In the genomic region with DNA sequence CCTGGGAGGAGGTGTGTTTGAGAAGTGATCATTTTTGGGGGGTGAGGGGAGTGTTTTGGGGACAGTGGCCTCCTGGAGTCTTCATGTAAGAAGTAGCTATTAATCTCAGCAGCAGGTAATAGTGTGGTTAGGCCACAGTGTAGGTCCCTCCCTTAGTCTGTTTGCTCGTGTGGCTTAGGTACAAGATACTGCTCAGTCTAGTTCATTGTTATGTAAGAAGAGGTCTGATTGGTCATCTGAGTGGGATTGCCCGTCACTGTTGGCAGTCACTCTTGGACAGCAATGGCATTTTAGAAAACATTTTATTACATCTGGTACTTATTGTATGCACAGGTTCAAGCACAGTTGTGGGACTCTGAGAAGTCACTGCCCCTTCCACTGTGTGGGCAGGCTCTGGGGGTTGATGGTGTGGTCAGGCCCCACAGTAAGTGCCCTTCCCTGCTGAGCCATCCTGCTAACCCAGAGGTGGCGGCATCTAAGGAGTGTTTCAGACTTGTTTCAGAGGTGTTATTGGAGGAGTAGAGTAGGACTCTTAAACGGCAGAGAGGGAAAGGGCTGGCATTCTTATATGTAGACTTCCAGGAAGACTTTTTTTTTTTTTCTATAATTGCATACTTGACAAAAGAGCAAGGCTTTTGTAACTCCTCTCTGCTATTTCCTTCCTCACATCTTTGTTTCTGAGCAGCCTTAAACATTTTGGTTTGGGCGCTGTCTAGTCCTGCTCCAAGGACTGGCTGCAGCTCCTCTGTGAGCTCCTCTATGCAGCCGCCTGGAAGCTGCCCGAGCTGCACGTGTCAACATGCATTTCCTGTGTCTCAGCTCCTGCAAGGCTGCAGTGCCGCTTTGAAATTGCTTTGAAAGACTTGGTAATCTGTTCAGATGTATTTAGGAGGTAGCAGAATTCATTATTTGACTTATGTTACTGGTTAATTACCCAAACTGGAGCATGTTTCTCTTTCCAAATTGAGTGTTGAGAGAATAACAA, we compare ENCODE assay signal across 11 mouse cellular contexts. TPM values are rescaled to one million over a fixed set of nuclear protein-coding genes. Genes with fewer than 3 reads are reported as not detected.
DNase-seq lines count a peak whose midpoint lies in the region; ATAC-seq lines count a peak whose summit lies in the region.
"Had no signal": no experiment of that assay in that cellular context is flagged by ENCODE, and none has a peak within 500 bp of the region (broad histone marks: within the 10 kb centered on the region; RNA-seq: fewer than 3 reads in every experiment).

No protein-coding gene starts in this region.

- H3K9me3 ChIP-seq in forebrain, embryonic 16.5 days (ENCODE audit: control insufficient read depth, low read length): no peaks in the 10 kb centered on the region
- H3K9me3 ChIP-seq in forebrain, embryonic 11.5 days (ENCODE audit: control insufficient read depth, low read length): no peaks in the 10 kb centered on the region
- H3K9me3 ChIP-seq in liver, embryonic 16.5 days (replicated peaks; ENCODE audit: control insufficient read depth, low read length): no peaks in the 10 kb centered on the region
- no peaks in the 10 kb centered on the region for H3K9me3 ChIP-seq in liver, embryonic 12.5 days (replicated peaks)
- no peaks in the 10 kb centered on the region for H3K9me3 ChIP-seq in stomach, embryonic 16.5 days (replicated peaks; ENCODE audit: control insufficient read depth, low read length)

- no peak overlapping the region for H3K4me2 ChIP-seq in forebrain, embryonic 16.5 days (ENCODE audit: low read length)
- H3K4me2 ChIP-seq in forebrain, embryonic 11.5 days (ENCODE audit: low read depth, low read length, severe bottlenecking): no peak overlapping the region
- no peak overlapping the region for H3K4me2 ChIP-seq in liver, embryonic 16.5 days (ENCODE audit: low read depth, low read length)
- no peak overlapping the region for H3K4me2 ChIP-seq in liver, embryonic 12.5 days
- H3K4me2 ChIP-seq in stomach, embryonic 16.5 days (ENCODE audit: low read depth, low read length): no peak overlapping the region

- 23% methylated on average over 9 of the region's 9 CpGs for WGBS in forebrain, embryonic 16.5 days
- 43% methylated on average over 9 of the region's 9 CpGs for WGBS in forebrain, embryonic 11.5 days
- WGBS in liver, embryonic 16.5 days (ENCODE audit: insufficient replicate concordance): 18% methylated on average over 9 of the region's 9 CpGs
- WGBS in liver, embryonic 12.5 days (ENCODE audit: insufficient replicate concordance): 26% methylated on average over 9 of the region's 9 CpGs
- 23% methylated on average over 9 of the region's 9 CpGs for WGBS in stomach, embryonic 16.5 days

- no peak overlapping the region for H3K9ac ChIP-seq in forebrain, embryonic 16.5 days (replicated peaks; ENCODE audit: low read depth, low read length)
- H3K9ac ChIP-seq in forebrain, embryonic 11.5 days (ENCODE audit: low read length): no peak overlapping the region
- no peak overlapping the region for H3K9ac ChIP-seq in liver, embryonic 16.5 days (ENCODE audit: low read depth, low read length)
- H3K9ac ChIP-seq in liver, embryonic 12.5 days: no peak overlapping the region
- no peak overlapping the region for H3K9ac ChIP-seq in stomach, embryonic 16.5 days (ENCODE audit: low read length)

- DNase-seq in forebrain, embryonic 11.5 days (ENCODE audit: low spot score): no peak
- DNase-seq in forelimb bud, embryonic 11.5 days (ENCODE audit: low read depth, low spot score): peak; percentile 33
- no peak for DNase-seq in urinary bladder, postnatal 25 days (ENCODE audit: low spot score)
- DNase-seq in urinary bladder, adult 18-20 months (ENCODE audit: low spot score in 2 of 2): no peak
- DNase-seq: B cell, adult 2 months had no signal

- no peaks in the 10 kb centered on the region for H3K36me3 ChIP-seq in forebrain, embryonic 16.5 days (ENCODE audit: control insufficient read depth, insufficient read depth)
- no peaks in the 10 kb centered on the region for H3K36me3 ChIP-seq in forebrain, embryonic 11.5 days (ENCODE audit: control insufficient read depth, insufficient read depth, low read length)
- H3K36me3 ChIP-seq in liver, embryonic 16.5 days (ENCODE audit: control insufficient read depth, insufficient read depth): no peaks in the 10 kb centered on the region
- no peaks in the 10 kb centered on the region for H3K36me3 ChIP-seq in liver, embryonic 12.5 days
- H3K36me3 ChIP-seq in stomach, embryonic 16.5 days (ENCODE audit: control insufficient read depth, insufficient read depth, low read length): no peaks in the 10 kb centered on the region

- peak; percentile 70; the same call in 1 of the 2 replicates for ATAC-seq in forebrain, embryonic 16.5 days
- ATAC-seq in forebrain, embryonic 11.5 days (replicated peaks; ENCODE audit: low FRiP score): no peak
- ATAC-seq in liver, embryonic 16.5 days (ENCODE audit: low read depth): peak; percentile 48; the same call in 1 of the 2 replicates
- no peak for ATAC-seq in liver, embryonic 12.5 days
- ATAC-seq in stomach, embryonic 16.5 days (ENCODE audit: insufficient read depth, low FRiP score): peak; percentile 56; the same call in 1 of the 2 replicates

- H3K4me1 ChIP-seq in forebrain, embryonic 16.5 days (replicated peaks; ENCODE audit: control insufficient read depth, insufficient read depth, low read length): peaks cover 7% of the 10 kb centered on the region; the same call in 1 of the 2 replicates
- no peaks in the 10 kb centered on the region; the same call in 1 of the 2 replicates for H3K4me1 ChIP-seq in forebrain, embryonic 11.5 days (replicated peaks; ENCODE audit: control insufficient read depth, insufficient read depth, low read length)
- H3K4me1 ChIP-seq in liver, embryonic 16.5 days (ENCODE audit: control insufficient read depth, low read depth, low read length): peaks cover 11% of the 10 kb centered on the region
- H3K4me1 ChIP-seq in liver, embryonic 12.5 days: peaks cover 20% of the 10 kb centered on the region
- peaks cover 20% of the 10 kb centered on the region for H3K4me1 ChIP-seq in stomach, embryonic 16.5 days (ENCODE audit: control insufficient read depth, insufficient read depth, low read length)

- H3K4me3 ChIP-seq in forebrain, embryonic 16.5 days (replicated peaks; ENCODE audit: low read length): no peak overlapping the region
- no peak overlapping the region for H3K4me3 ChIP-seq in forebrain, embryonic 11.5 days (ENCODE audit: low read depth, low read length)
- no peak overlapping the region for H3K4me3 ChIP-seq in liver, embryonic 16.5 days (ENCODE audit: low read depth, low read length)
- H3K4me3 ChIP-seq in liver, embryonic 12.5 days: no peak overlapping the region
- H3K4me3 ChIP-seq in stomach, embryonic 16.5 days (replicated peaks; ENCODE audit: low read length): no peak overlapping the region
- H3K4me3 ChIP-seq: left cerebral cortex, adult 2 months; myocyte had no signal

- no peak overlapping the region for H3K27ac ChIP-seq in forebrain, embryonic 16.5 days (ENCODE audit: low read length)
- H3K27ac ChIP-seq in forebrain, embryonic 11.5 days (ENCODE audit: low read depth, low read length): no peak overlapping the region
- H3K27ac ChIP-seq in liver, embryonic 16.5 days (ENCODE audit: low read length): no peak overlapping the region
- H3K27ac ChIP-seq in liver, embryonic 12.5 days: no peak overlapping the region
- peak overlapping the region; percentile 56; the same call in 1 of the 2 replicates for H3K27ac ChIP-seq in stomach, embryonic 16.5 days (ENCODE audit: low read length)
- H3K27ac ChIP-seq: left cerebral cortex, adult 2 months had no signal

- 0 out of 2 replicates have a peak, but pooled peaks cover 2% of the 10 kb centered on the region for H3K27me3 ChIP-seq in forebrain, embryonic 16.5 days (replicated peaks; ENCODE audit: control insufficient read depth, insufficient read depth, low read length)
- no peaks in the 10 kb centered on the region for H3K27me3 ChIP-seq in forebrain, embryonic 11.5 days (ENCODE audit: control insufficient read depth, insufficient read depth, low read length)
- H3K27me3 ChIP-seq in liver, embryonic 16.5 days (ENCODE audit: control insufficient read depth, insufficient read depth, low read depth, low read length): no peaks in the 10 kb centered on the region
- no peaks in the 10 kb centered on the region for H3K27me3 ChIP-seq in liver, embryonic 12.5 days (replicated peaks)
- H3K27me3 ChIP-seq in stomach, embryonic 16.5 days (ENCODE audit: control insufficient read depth, insufficient read depth, low read length): no peaks in the 10 kb centered on the region

RNA-seq across cellular contexts. Expression of gene Foxo1, which starts 54.6 kb away (rescaled TPM):
- polyA plus RNA-seq in forebrain, embryonic 16.5 days (2015; fragmentation: Nextera tagmentation; extraction: Ambion mirVana): 3.7 and 4.0 TPM in 2 replicates
- polyA plus RNA-seq in forebrain, embryonic 11.5 days (2014; fragmentation: Nextera tagmentation; extraction: Ambion mirVana): 3.7 and 4.2 TPM in 2 replicates
- polyA plus RNA-seq in liver, embryonic 16.5 days (2015; fragmentation: Nextera tagmentation; extraction: Ambion mirVana): 1.5 and 2.2 TPM in 2 replicates
- polyA plus RNA-seq in liver, embryonic 12.5 days (2016; fragmentation: Nextera tagmentation; extraction: Ambion mirVana): 2.5 and 2.6 TPM in 2 replicates
- polyA plus RNA-seq in stomach, embryonic 16.5 days (2015; fragmentation: Nextera tagmentation; extraction: Ambion mirVana): 4.4 and 5.1 TPM in 2 replicates

Comparison
In these comparisons a context has a peak if more than half of its experiments do, and no peak if none do; other contexts are left out.
1. ATAC-seq: peak in forebrain, embryonic 16.5 days (single experiment), liver, embryonic 16.5 days (single experiment) and stomach, embryonic 16.5 days (single experiment); none in forebrain, embryonic 11.5 days (single experiment) and liver, embryonic 12.5 days (single experiment).